Mouse (Mus musculus): Measurements from ENCODE around the gene Pirt. TPM values are rescaled to one million over a fixed set of nuclear protein-coding genes. Genes with fewer than 3 reads are reported as not detected.

Pirt gene
- polyA plus RNA-seq (2015; fragmentation: Nextera tagmentation; extraction: Ambion mirVana): 16.0 and 17.2 TPM in 2 replicates

DNA sequence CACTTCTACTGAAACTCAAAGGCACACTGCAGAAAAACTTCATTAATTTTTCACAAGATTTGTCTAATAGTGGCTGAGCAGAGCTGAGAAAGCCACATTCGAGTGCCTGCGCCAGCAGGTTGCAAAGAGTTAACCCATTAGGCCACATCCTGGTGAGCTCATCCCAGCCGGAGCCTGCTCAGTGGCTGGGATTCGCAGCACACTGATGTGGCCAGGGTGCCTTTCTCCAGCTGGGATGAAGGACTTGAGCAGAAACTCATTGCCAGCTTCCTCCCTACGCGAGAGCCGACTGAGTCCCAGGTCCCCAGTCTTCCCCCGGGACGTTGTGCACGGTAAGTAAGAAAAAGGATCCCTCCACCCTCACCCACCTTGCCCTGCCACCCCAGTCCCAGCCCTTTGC, at the start of gene Pirt:
Gene Pirt (plus strand): TSS at position 171 of the 400 bp plus-strand sequence.
- Histone ChIP-seq H3K27ac (replicated peaks) (no peak within 1 kb of the TSS), H3K9me3 (replicated peaks) (no peaks in the 10 kb centered on the region), H3K36me3 (no peaks in the 10 kb centered on the region), H3K9ac (replicated peaks) (no peak within 1 kb of the TSS), H3K4me1 (peaks cover 4% of the 10 kb centered on the region; the same call in 1 of the 2 replicates), H3K27me3 (replicated peaks) (peaks cover 3% of the 10 kb centered on the region; the same call in 1 of the 2 replicates), H3K4me2 (no peak within 1 kb of the TSS), H3K4me3 (replicated peaks) (no peak within 1 kb of the TSS)
- ATAC-seq (ENCODE audit: low FRiP score): no peak
- 58% methylated on average over 10 of the region's 10 CpGs for WGBS

DNA sequence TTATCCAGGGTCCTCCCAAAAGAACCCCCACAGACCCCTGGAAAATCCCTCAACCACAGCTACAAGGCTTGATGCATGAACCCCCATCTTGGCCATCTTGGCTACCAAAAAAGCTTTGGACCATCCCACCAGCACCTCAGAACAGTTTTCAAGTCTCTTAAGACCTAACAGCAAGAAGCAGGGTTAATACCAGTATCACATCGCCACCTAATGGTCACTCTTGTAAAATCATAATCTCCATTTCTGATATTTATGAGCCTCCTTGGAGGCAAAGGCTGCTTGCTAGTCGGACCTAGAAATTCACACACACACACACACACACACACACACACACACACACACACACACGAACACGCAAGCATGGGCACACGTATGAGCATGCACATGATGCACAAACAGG, 40.1 kb upstream of the Pirt start:
- Histone ChIP-seq H3K4me1 (0 out of 2 replicates have a peak, but pooled peaks cover 7% of the 10 kb centered on the region), H3K9ac (replicated peaks) (no peak overlapping the region), H3K36me3 (no peaks in the 10 kb centered on the region), H3K9me3 (replicated peaks) (no peaks in the 10 kb centered on the region), H3K27me3 (replicated peaks) (no peaks in the 10 kb centered on the region), H3K27ac (replicated peaks) (no peak overlapping the region), H3K4me2 (no peak overlapping the region), H3K4me3 (replicated peaks) (no peak overlapping the region)
- no peak for ATAC-seq (ENCODE audit: low FRiP score)
- 15% methylated on average over 5 of the region's 5 CpGs for WGBS

DNA sequence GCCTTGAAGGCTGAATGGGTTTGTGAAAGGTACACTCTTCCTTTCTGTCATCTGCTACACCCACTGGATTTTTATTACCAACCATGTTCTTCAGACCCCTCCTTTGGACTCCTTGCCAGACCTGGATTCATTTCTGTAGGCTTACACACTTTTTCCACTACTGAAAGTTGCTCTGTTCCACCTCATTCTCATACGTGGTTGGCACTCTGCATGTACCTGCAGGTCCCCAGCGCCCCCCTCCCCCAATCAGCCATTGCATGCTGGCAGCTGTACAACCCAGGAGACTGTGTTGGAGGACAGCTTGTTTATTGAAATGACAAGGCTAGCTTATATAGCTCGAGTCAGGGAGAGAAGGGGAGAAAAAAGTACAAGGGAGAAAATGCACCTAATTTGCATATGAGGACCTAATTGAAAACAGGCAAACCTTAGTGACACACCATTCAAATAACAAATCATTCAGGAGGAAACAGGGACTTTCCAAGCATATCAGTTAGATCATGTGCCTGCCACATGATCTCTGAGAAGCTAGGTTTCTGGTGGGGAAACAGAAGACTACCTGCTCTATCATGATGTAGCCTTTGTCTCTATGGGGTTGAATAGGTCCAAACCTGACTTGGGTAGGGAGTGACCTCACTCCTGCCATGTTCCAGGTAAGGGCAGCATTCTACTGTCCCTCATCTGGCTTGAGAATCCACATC, 38.9 kb upstream of the Pirt start:
- no peaks in the 10 kb centered on the region for H3K36me3 ChIP-seq
- ATAC-seq (ENCODE audit: low FRiP score): no peak
- H3K4me3 ChIP-seq (replicated peaks): no peak overlapping the region
- no peak overlapping the region for H3K9ac ChIP-seq (replicated peaks)
- H3K9me3 ChIP-seq (replicated peaks): no peaks in the 10 kb centered on the region
- H3K4me1 ChIP-seq: 0 out of 2 replicates have a peak, but pooled peaks cover 7% of the 10 kb centered on the region
- no peak overlapping the region for H3K27ac ChIP-seq (replicated peaks)
- H3K4me2 ChIP-seq: no peak overlapping the region
- 63% methylated on average over 3 of the region's 3 CpGs for whole genome bisulfite sequencing
- no peaks in the 10 kb centered on the region for H3K27me3 ChIP-seq (replicated peaks)

DNA sequence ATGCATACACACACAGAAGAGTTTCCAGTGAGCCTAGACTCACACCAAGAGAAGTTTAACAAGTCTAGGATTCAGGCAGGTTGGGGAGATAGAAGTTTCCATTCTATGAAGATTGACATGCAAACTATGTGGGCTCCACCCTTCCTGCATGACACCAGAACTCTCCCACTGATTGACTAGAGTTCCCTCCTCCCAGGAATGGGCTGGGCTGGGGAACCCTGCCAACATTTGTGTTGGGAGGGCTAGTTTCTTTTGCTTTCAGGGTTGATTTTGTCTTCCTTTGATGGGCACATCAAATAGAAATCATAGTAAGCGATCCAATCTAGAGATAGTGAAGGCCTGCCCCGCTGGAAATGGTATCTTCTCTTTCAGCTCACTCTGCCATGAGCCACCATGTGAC, 30.5 kb upstream of the Pirt start:
- no peak overlapping the region for H3K27ac ChIP-seq (replicated peaks)
- peaks cover 7% of the 10 kb centered on the region; the same call in 1 of the 2 replicates for H3K4me1 ChIP-seq
- no peaks in the 10 kb centered on the region for H3K27me3 ChIP-seq (replicated peaks)
- no peak overlapping the region for H3K4me3 ChIP-seq (replicated peaks)
- H3K9ac ChIP-seq (replicated peaks): no peak overlapping the region
- H3K9me3 ChIP-seq (replicated peaks): no peaks in the 10 kb centered on the region
- no peaks in the 10 kb centered on the region for H3K36me3 ChIP-seq
- no peak for ATAC-seq (ENCODE audit: low FRiP score)
- 82% methylated on average over 2 of the region's 2 CpGs for WGBS
- no peak overlapping the region for H3K4me2 ChIP-seq

DNA sequence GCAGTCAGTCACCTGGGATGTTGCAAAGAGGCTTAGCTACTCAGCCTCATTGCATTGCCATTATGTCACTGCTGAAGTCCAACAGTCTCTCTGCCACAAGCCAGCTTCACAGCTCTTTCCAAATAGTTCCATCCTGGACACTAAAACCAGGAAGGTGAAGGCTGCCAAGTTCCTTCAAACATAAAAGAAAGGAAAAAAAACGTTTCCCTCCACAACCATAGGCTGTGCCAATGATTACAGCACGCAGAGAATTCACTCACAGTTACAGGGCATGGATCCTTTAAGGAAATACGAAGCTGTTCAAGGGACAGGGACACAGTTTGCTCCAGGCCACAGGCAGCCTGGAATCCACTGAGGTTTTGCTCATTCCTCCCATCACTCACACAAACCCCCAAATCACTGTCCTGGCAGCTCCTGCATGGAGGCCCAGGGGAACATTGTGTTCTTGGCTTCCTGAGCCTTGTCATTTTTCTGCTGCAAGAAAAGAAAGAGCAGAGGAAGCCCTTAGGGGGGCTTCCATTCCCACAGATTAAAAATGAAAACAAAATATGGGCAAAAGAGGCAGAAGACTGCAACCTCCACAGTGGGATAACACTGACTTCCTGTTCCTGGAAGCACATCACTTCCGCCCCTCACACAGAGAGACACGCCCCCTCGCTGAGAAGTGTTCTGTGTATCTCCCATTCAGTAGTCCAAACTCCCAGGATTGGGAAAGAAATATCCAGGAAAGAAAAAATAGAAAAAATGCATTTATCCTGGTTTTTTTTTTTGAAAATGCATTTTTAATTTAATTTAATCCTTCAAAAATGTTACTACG, 29.3 kb upstream of the Pirt start:
- no peaks in the 10 kb centered on the region for H3K9me3 ChIP-seq (replicated peaks)
- no peak overlapping the region for H3K4me3 ChIP-seq (replicated peaks)
- no peak for ATAC-seq (ENCODE audit: low FRiP score)
- H3K4me2 ChIP-seq: no peak overlapping the region
- no peak overlapping the region for H3K9ac ChIP-seq (replicated peaks)
- peaks cover 7% of the 10 kb centered on the region; the same call in 1 of the 2 replicates for H3K4me1 ChIP-seq
- no peaks in the 10 kb centered on the region for H3K36me3 ChIP-seq
- WGBS: 69% methylated on average over 7 of the region's 7 CpGs
- peak overlapping the region; percentile 66 for H3K27ac ChIP-seq (replicated peaks)
- no peaks in the 10 kb centered on the region for H3K27me3 ChIP-seq (replicated peaks)

DNA sequence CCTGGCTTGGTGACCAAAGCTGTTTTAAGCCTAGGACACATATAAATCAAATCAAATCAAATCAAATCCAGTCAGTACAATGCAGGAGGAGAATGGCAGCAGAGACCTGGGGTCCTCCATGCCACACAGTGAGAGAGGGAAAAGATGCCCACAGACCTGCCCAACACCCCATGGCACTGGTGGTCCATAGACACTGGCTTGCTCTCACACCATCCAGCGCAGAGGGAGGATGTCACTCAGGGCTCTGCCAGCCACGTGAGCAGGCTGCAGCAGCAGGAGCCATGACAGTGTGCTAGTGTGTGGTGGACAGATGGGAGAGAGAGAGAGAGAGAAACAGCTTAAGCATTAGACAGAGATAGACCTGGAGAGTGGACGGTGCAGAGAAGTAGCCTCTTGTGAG, 19.2 kb upstream of the Pirt start:
- no peaks in the 10 kb centered on the region for H3K9me3 ChIP-seq (replicated peaks)
- no peak overlapping the region for H3K4me2 ChIP-seq
- no peak overlapping the region for H3K27ac ChIP-seq (replicated peaks)
- 82% methylated on average over 3 of the region's 3 CpGs for WGBS
- no peak overlapping the region for H3K4me3 ChIP-seq (replicated peaks)
- H3K36me3 ChIP-seq: no peaks in the 10 kb centered on the region
- no peaks in the 10 kb centered on the region for H3K27me3 ChIP-seq (replicated peaks)
- no peak for ATAC-seq (ENCODE audit: low FRiP score)
- H3K4me1 ChIP-seq: no peaks in the 10 kb centered on the region
- H3K9ac ChIP-seq (replicated peaks): no peak overlapping the region

DNA sequence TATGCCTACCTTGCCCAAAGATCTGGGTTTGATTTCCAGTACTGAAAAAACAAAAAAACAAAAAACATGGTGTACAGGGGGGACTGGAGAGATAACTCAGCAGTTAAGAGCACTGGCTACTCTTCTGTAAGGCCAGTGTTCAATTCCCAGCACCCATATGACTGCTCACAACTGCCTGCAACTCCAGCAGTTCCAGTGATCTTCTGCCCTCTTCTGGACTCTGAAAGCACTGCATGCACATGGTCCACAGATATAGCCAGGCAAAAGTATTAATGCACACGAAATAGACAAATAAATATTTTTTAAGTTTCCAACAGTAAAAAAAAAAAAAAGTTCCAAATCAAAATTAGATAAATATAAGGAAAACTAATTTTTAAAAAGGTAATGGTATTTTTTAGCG, 13.0 kb upstream of the Pirt start:
- H3K27ac ChIP-seq (replicated peaks): no peak overlapping the region
- 88% methylated on average over 2 of the region's 2 CpGs for WGBS

DNA sequence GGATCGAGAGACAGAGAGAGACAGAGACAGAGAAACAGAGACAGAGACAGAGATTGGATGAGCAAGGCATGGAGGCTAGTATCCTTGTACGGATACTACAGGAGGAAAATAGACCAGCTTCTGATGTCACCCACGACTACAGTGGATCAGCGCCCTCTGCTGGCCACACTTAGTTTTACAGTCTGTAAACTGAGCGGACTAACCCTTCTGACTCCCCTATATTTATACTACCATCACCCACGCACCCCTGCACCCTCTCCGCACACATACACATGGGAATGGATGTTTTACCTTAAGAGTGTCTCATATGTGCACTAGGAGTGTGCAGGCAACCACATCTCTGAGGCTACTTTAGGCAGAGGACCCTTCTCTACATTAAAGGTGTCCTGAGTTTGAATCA, 12.4 kb upstream of the Pirt start:
- Histone ChIP-seq H3K4me3 (replicated peaks) (no peak overlapping the region), H3K4me1 (no peaks in the 10 kb centered on the region), H3K27ac (replicated peaks) (no peak overlapping the region), H3K9me3 (replicated peaks) (no peaks in the 10 kb centered on the region), H3K27me3 (replicated peaks) (no peaks in the 10 kb centered on the region), H3K36me3 (no peaks in the 10 kb centered on the region), H3K4me2 (no peak overlapping the region), H3K9ac (replicated peaks) (no peak overlapping the region)
- WGBS: 13% methylated on average over 7 of the region's 7 CpGs
- ATAC-seq (ENCODE audit: low FRiP score): no peak

More for the DNA sequence above, 13.0 kb upstream of the Pirt start:
- Histone ChIP-seq H3K4me3 (replicated peaks) (no peak overlapping the region), H3K27me3 (replicated peaks) (no peaks in the 10 kb centered on the region), H3K9me3 (replicated peaks) (no peaks in the 10 kb centered on the region), H3K36me3 (no peaks in the 10 kb centered on the region), H3K4me2 (no peak overlapping the region), H3K9ac (replicated peaks) (no peak overlapping the region), H3K4me1 (no peaks in the 10 kb centered on the region)
- no peak for ATAC-seq (ENCODE audit: low FRiP score)

DNA sequence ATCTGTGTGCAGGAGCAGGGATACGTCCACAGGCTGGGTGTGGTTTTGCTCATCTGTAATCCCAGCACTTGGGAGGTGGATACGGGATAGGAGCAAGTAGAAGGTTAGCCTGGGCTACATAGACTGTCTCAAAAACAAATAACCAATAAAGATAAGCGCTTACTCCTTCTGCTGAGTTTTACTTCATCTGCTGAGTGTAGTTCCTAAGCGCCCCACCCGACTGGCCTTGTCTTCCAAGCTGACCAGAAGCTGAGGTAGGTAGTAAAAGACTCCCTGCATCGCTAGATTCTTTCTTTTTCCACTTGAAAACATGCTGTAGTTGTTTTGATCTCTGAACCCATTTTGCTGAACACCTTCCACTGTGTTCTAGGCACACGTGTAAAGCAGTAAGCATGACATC, 9.0 kb upstream of the Pirt start:
- Histone ChIP-seq H3K27ac (replicated peaks) (no peak overlapping the region), H3K9ac (replicated peaks) (no peak overlapping the region), H3K27me3 (replicated peaks) (no peaks in the 10 kb centered on the region), H3K9me3 (replicated peaks) (no peaks in the 10 kb centered on the region), H3K4me3 (replicated peaks) (no peak overlapping the region), H3K4me2 (no peak overlapping the region), H3K4me1 (peaks cover 13% of the 10 kb centered on the region), H3K36me3 (no peaks in the 10 kb centered on the region)
- ATAC-seq (ENCODE audit: low FRiP score): no peak
- 92% methylated on average over 7 of the region's 7 CpGs for WGBS

DNA sequence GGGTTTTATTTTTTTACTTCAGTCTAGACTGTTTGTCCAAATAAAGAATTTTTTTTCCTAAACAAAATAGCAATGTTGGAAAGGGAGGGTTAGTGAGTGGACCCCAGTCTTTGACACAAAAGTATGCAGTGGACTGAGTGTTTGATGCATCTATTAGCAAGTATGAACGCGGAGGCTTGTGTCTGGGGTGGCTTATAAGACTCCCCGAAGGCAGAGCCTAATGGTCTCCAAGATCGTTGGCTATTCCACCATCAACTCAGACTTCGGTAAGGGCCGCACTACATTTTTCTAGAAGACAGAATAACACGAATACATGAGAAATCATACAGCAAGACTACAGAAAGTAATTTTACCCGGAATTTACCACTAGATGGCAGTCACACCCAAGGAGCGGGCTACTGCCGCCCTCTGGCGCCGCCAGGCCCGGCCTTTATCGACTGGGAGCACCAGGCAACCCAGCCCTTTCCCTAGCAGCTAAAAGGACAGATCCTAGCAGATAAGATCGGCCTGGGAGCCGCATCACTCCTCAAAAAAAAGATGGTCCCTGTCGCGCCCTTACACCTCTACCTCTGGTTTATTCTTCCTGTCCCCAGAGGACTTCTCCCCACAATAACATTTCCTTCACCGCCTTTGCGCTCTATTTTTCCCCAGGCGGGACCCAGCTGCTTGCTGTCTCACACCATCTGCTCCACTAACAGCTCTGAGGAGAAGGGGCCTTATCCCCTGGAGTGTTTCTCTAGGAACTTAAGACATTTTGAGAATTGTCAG, 6.0 kb upstream of the Pirt start:
- 11% methylated on average over 21 of the region's 21 CpGs for WGBS
- H3K27ac ChIP-seq (replicated peaks): no peak overlapping the region
- peaks cover 13% of the 10 kb centered on the region for H3K4me1 ChIP-seq
- H3K36me3 ChIP-seq: no peaks in the 10 kb centered on the region
- peak overlapping the region; percentile 51 for H3K4me2 ChIP-seq
- no peak overlapping the region; the same call in 1 of the 2 replicates for H3K4me3 ChIP-seq (replicated peaks)
- peak; percentile 84 for ATAC-seq (ENCODE audit: low FRiP score)
- no peaks in the 10 kb centered on the region for H3K27me3 ChIP-seq (replicated peaks)
- H3K9me3 ChIP-seq (replicated peaks): no peaks in the 10 kb centered on the region
- H3K9ac ChIP-seq (replicated peaks): 0 out of 2 replicates have a peak overlapping the region, but pooled peaks have one; percentile 38
